Mouse (Mus musculus) forebrain, embryonic 15.5 days (tissue): ENCODE results near the gene Upk1a. TPM values are rescaled to one million over a fixed set of nuclear protein-coding genes. Genes with fewer than 3 reads are reported as not detected.

Experiments
- ATAC-seq: fragments of 200-750 bp; cut with Nextera tagmentation; replicated peaks from 2 replicates; pipeline ENCODE4 v1.8.0; 2017; ENCODE audit warnings: mild to moderate bottlenecking, moderate TSS enrichment, moderate library complexity
- H3K27ac ChIP-seq: fragments of 300-500 bp; sonication (generic); replicated peaks from 2 replicates; pipeline ENCODE4 v1.5.1; 2015; ENCODE audit warnings: mild to moderate bottlenecking, inconsistent platforms
- H3K27me3 ChIP-seq: fragments of 300-500 bp; sonication (generic); 2 replicates; pipeline ENCODE4 v1.6.1; 2015; ENCODE audit warnings: inconsistent platforms
- H3K36me3 ChIP-seq: fragments of 300-500 bp; sonication (generic); 2 replicates; pipeline ENCODE4 v1.6.1; 2015; ENCODE audit warnings: mild to moderate bottlenecking, inconsistent platforms
- H3K4me1 ChIP-seq: fragments of 300-500 bp; sonication (generic); 2 replicates; pipeline ENCODE4 v1.6.1; 2015; ENCODE audit warnings: inconsistent platforms
- H3K4me2 ChIP-seq: fragments of 300-500 bp; sonication (generic); replicated peaks from 2 replicates; pipeline ENCODE4 v1.6.1; 2015; ENCODE audit warnings: mild to moderate bottlenecking, inconsistent platforms
- H3K4me3 ChIP-seq: fragments of 300-500 bp; sonication (generic); 2 replicates; pipeline ENCODE4 v1.5.1; 2015; ENCODE audit warnings: mild to moderate bottlenecking, inconsistent platforms
- H3K9ac ChIP-seq: fragments of 300-500 bp; sonication (generic); replicated peaks from 2 replicates; pipeline ENCODE4 v1.6.1; 2015; ENCODE audit warnings: mild to moderate bottlenecking, inconsistent platforms
- H3K9me3 ChIP-seq: fragments of 300-500 bp; sonication (generic); 2 replicates; pipeline ENCODE4 v1.6.1; 2016; ENCODE audit warnings: inconsistent platforms
- WGBS: fragments of 180-500 bp; shearing (Covaris S2); methylation state at CpG from one replicate; pipeline ENCODE4 v1.1.7; 2015; ENCODE audit warnings: mixed read lengths; 5-methylcytosine and 5-hydroxymethylcytosine counted together
- polyA plus RNA-seq: library from polyadenylated mRNA; unstranded; fragments of >200 nt; fragmentation: Nextera tagmentation; extraction: Ambion mirVana; gene quantifications from 2 replicates; pipeline ENCODE4 v1.2.1, GENCODE M21; 2015

The Upk1a gene
- polyA plus RNA-seq, 1 experiment from 2014 or later, result 0.11 TPM

GRCm38 (mm10) chr7:30587842-30588667 lies 24.6 kb downstream of the Upk1a start:
- WGBS, result 0% methylated on average over 56 of the region's 67 CpGs
- Histone ChIP-seq H3K9ac (peak overlapping the region; percentile 95), H3K27ac (peak overlapping the region; percentile 93), H3K9me3 (no peaks in the 10 kb centered on the region), H3K4me3 (peak overlapping the region; percentile 95), H3K4me1 (peaks cover 24% of the 10 kb centered on the region), H3K27me3 (no peaks in the 10 kb centered on the region), H3K36me3 (peaks cover 31% of the 10 kb centered on the region), H3K4me2 (peak overlapping the region; percentile 82)
- ATAC-seq, result peak; percentile 42

GRCm38 (mm10) chr7:30586455-30587020 lies 26.1 kb downstream of the Upk1a start:
- ATAC-seq, result no peak
- no peaks in the 10 kb centered on the region for H3K9me3 ChIP-seq
- 0 out of 2 replicates have a peak overlapping the region, but pooled peaks have one; percentile 95 for H3K9ac ChIP-seq
- peaks cover 24% of the 10 kb centered on the region for H3K4me1 ChIP-seq
- peaks cover 47% of the 10 kb centered on the region for H3K36me3 ChIP-seq
- no peaks in the 10 kb centered on the region for H3K27me3 ChIP-seq
- 88% methylated on average over 28 of the region's 28 CpGs for WGBS
- H3K27ac ChIP-seq, result no peak overlapping the region
- H3K4me2 ChIP-seq, result peak overlapping the region; percentile 82
- H3K4me3 ChIP-seq, result peak overlapping the region; percentile 95; the same call in 1 of the 2 replicates

- H3K36me3 ChIP-seq, result peaks cover 60% of the 10 kb centered on the region
- WGBS, result 93% methylated on average over 7 of the region's 7 CpGs
These were observed 27.5 kb downstream of the Upk1a start for GRCm38 (mm10) chr7:30585170-30585569.

GRCm38 (mm10) chr7:30584339-30584738 lies 28.3 kb downstream of the Upk1a start:
- Histone ChIP-seq H3K27ac (no peak overlapping the region), H3K9me3 (no peaks in the 10 kb centered on the region), H3K4me1 (peaks cover 16% of the 10 kb centered on the region), H3K36me3 (peaks cover 68% of the 10 kb centered on the region), H3K27me3 (no peaks in the 10 kb centered on the region), H3K9ac (no peak overlapping the region), H3K4me3 (no peak overlapping the region), H3K4me2 (no peak overlapping the region)
- 93% methylated on average over 10 of the region's 10 CpGs for WGBS
- ATAC-seq, result no peak

More at GRCm38 (mm10) chr7:30585170-30585569, 27.5 kb downstream of the Upk1a start:
- no peak for ATAC-seq
- H3K9me3 ChIP-seq, result no peaks in the 10 kb centered on the region
- no peak overlapping the region for H3K4me2 ChIP-seq
- no peak overlapping the region for H3K27ac ChIP-seq
- no peak overlapping the region for H3K9ac ChIP-seq
- H3K27me3 ChIP-seq, result no peaks in the 10 kb centered on the region
- H3K4me1 ChIP-seq, result peaks cover 24% of the 10 kb centered on the region
- no peak overlapping the region for H3K4me3 ChIP-seq

GRCm38 (mm10) chr7:30581547-30581946 lies 31.1 kb downstream of the Upk1a start:
- Histone ChIP-seq H3K9me3 (no peaks in the 10 kb centered on the region), H3K4me3 (no peak overlapping the region), H3K36me3 (peaks cover 96% of the 10 kb centered on the region), H3K27me3 (no peaks in the 10 kb centered on the region), H3K4me2 (no peak overlapping the region), H3K4me1 (peaks cover 2% of the 10 kb centered on the region), H3K27ac (no peak overlapping the region), H3K9ac (no peak overlapping the region)
- ATAC-seq, result no peak
- WGBS, result 95% methylated on average over 16 of the region's 16 CpGs

- H3K27me3 ChIP-seq, result no peaks in the 10 kb centered on the region
- H3K4me1 ChIP-seq, result no peaks in the 10 kb centered on the region
- no peak overlapping the region for H3K4me3 ChIP-seq
- no peak overlapping the region for H3K27ac ChIP-seq
- H3K36me3 ChIP-seq, result peaks cover 99% of the 10 kb centered on the region
- no peak overlapping the region for H3K9ac ChIP-seq
- H3K4me2 ChIP-seq, result no peak overlapping the region
- H3K9me3 ChIP-seq, result no peaks in the 10 kb centered on the region
- 91% methylated on average over 8 of the region's 8 CpGs for WGBS
- ATAC-seq, result no peak
These were observed 32.7 kb downstream of the Upk1a start for GRCm38 (mm10) chr7:30579950-30580349.

GRCm38 (mm10) chr7:30572969-30573368 lies 39.7 kb downstream of the Upk1a start:
- 77% methylated on average over 2 of the region's 2 CpGs for WGBS
- H3K36me3 ChIP-seq, result peaks cover 97% of the 10 kb centered on the region

GRCm38 (mm10) chr7:30572389-30572788 lies 40.3 kb downstream of the Upk1a start:
- Histone ChIP-seq H3K36me3 (peaks cover 94% of the 10 kb centered on the region), H3K4me2 (no peak overlapping the region), H3K27me3 (no peaks in the 10 kb centered on the region), H3K9ac (no peak overlapping the region), H3K4me1 (no peaks in the 10 kb centered on the region), H3K27ac (no peak overlapping the region), H3K4me3 (no peak overlapping the region), H3K9me3 (no peaks in the 10 kb centered on the region)
- no peak for ATAC-seq
- 86% methylated on average over 5 of the region's 5 CpGs for WGBS

More at GRCm38 (mm10) chr7:30572969-30573368, 39.7 kb downstream of the Upk1a start:
- Histone ChIP-seq H3K4me1 (no peaks in the 10 kb centered on the region), H3K4me3 (no peak overlapping the region), H3K9ac (no peak overlapping the region), H3K27ac (no peak overlapping the region), H3K27me3 (no peaks in the 10 kb centered on the region), H3K9me3 (no peaks in the 10 kb centered on the region), H3K4me2 (no peak overlapping the region)
- no peak for ATAC-seq

- ATAC-seq, result no peak
- WGBS, result 93% methylated on average over 11 of the region's 11 CpGs
- peaks cover 68% of the 10 kb centered on the region for H3K36me3 ChIP-seq
These were observed 45.1 kb downstream of the Upk1a start for GRCm38 (mm10) chr7:30567555-30567954.

GRCm38 (mm10) chr7:30566033-30566432 lies 46.6 kb downstream of the Upk1a start:
- H3K9me3 ChIP-seq, result no peaks in the 10 kb centered on the region
- H3K27me3 ChIP-seq, result no peaks in the 10 kb centered on the region
- H3K27ac ChIP-seq, result no peak overlapping the region
- H3K9ac ChIP-seq, result no peak overlapping the region
- WGBS, result 90% methylated on average over 9 of the region's 9 CpGs
- ATAC-seq, result no peak
- no peak overlapping the region for H3K4me3 ChIP-seq
- H3K4me2 ChIP-seq, result no peak overlapping the region
- peaks cover 60% of the 10 kb centered on the region for H3K36me3 ChIP-seq
- peaks cover 17% of the 10 kb centered on the region for H3K4me1 ChIP-seq

More at GRCm38 (mm10) chr7:30567555-30567954, 45.1 kb downstream of the Upk1a start:
- H3K4me1 ChIP-seq, result peaks cover 10% of the 10 kb centered on the region
- H3K9ac ChIP-seq, result no peak overlapping the region
- no peaks in the 10 kb centered on the region for H3K9me3 ChIP-seq
- no peak overlapping the region for H3K4me2 ChIP-seq
- H3K27ac ChIP-seq, result no peak overlapping the region
- no peak overlapping the region for H3K4me3 ChIP-seq
- no peaks in the 10 kb centered on the region for H3K27me3 ChIP-seq

GRCm38 (mm10) chr7:30564970-30565571 lies 47.6 kb downstream of the Upk1a start, which contains the start of gene Igflr1:
Gene Igflr1, plus strand, starts transcription at chr7:30565427.
- H3K4me3 ChIP-seq, result no peak within 1 kb of the TSS; the same call in 1 of the 2 replicates
- 95% methylated on average over 12 of the region's 12 CpGs for WGBS

GRCm38 (mm10) chr7:30563906-30564280 lies 48.8 kb downstream of the Upk1a start:
- Histone ChIP-seq H3K27ac (peak overlapping the region; percentile 92), H3K9me3 (no peaks in the 10 kb centered on the region), H3K4me2 (peak overlapping the region; percentile 73), H3K36me3 (peaks cover 39% of the 10 kb centered on the region), H3K9ac (peak overlapping the region; percentile 70), H3K27me3 (no peaks in the 10 kb centered on the region), H3K4me3 (peak overlapping the region; percentile 75), H3K4me1 (peaks cover 25% of the 10 kb centered on the region)
- 31% methylated on average over 6 of the region's 6 CpGs for WGBS
- ATAC-seq, result no peak

More at GRCm38 (mm10) chr7:30564970-30565571, 47.6 kb downstream of the Upk1a start, which contains the start of gene Igflr1:
- H3K4me1 ChIP-seq, result peaks cover 19% of the 10 kb centered on the region
- no peak within 1 kb of the TSS for H3K9ac ChIP-seq
- peaks cover 51% of the 10 kb centered on the region for H3K36me3 ChIP-seq
- no peak for ATAC-seq
- H3K27me3 ChIP-seq, result no peaks in the 10 kb centered on the region
- H3K27ac ChIP-seq, result no peak within 1 kb of the TSS
- H3K9me3 ChIP-seq, result no peaks in the 10 kb centered on the region
- peak within 1 kb of the TSS; percentile 73 for H3K4me2 ChIP-seq
